Mouse (Mus musculus) G1E (cell line): Measurements from ENCODE around the gene Cct8. TPM values are rescaled to one million over a fixed set of nuclear protein-coding genes. Genes with fewer than 3 reads are reported as not detected.

ENCODE experiments used
- ATAC-seq: 2 replicates; pipeline ENCODE4 v1.8.0; 2016; ENCODE audit warnings: mild to moderate bottlenecking; ENCODE audit not compliant: insufficient number of reproducible peaks, poor library complexity, low FRiP score, severe bottlenecking; ENCODE audit errors: extremely low read depth
- DNase-seq: peaks from one replicate; pipeline ENCODE4 v3.0.0; 2012; ENCODE audit warnings: low spot score
- H3K27me3 ChIP-seq: 2 replicates; pipeline ENCODE4 v1.6.1; 2012; ENCODE audit warnings: mild to moderate bottlenecking, low read length, inconsistent platforms; ENCODE audit not compliant: insufficient read depth
- H3K36me3 ChIP-seq: replicated peaks from 2 replicates; pipeline ENCODE3; 2012; ENCODE audit warnings: mild to moderate bottlenecking, inconsistent platforms
- H3K4me1 ChIP-seq: 2 replicates; pipeline ENCODE4 v1.6.1; 2012; ENCODE audit warnings: low read depth, low read length, inconsistent platforms, mixed read lengths; ENCODE audit not compliant: insufficient read depth
- H3K4me3 ChIP-seq: 2 replicates; pipeline ENCODE4 v1.5.1; 2012; ENCODE audit warnings: low read depth, mild to moderate bottlenecking, inconsistent platforms, low read length, moderate library complexity, mixed read lengths
- H3K9me3 ChIP-seq: replicated peaks from 2 replicates; pipeline ENCODE4 v1.6.1; 2012; ENCODE audit warnings: inconsistent platforms
- CTCF ChIP-seq: IDR thresholded peaks from 2 replicates; pipeline ENCODE4 v1.5.1; 2012; ENCODE audit warnings: low read depth, low read length, inconsistent platforms, mixed read lengths
- GATA1 ChIP-seq: IDR thresholded peaks from 2 replicates; pipeline ENCODE4 v1.6.1; 2012; ENCODE audit warnings: borderline replicate concordance, low read length, inconsistent platforms, mixed read lengths
- GATA2 ChIP-seq: IDR thresholded peaks from 2 replicates; pipeline ENCODE4 v1.6.1; 2012; ENCODE audit warnings: low read depth, low read length, inconsistent platforms, borderline replicate concordance
- POLR2AphosphoS5 ChIP-seq: IDR thresholded peaks from 2 replicates; pipeline ENCODE4 v1.6.1; 2012; ENCODE audit warnings: low read depth, low read length, inconsistent platforms; ENCODE audit not compliant: insufficient replicate concordance
- TAL1 ChIP-seq: conservative IDR thresholded peaks from 2 replicates; pipeline ENCODE4 v1.6.1; 2012; ENCODE audit warnings: low read depth, low read length, inconsistent platforms, mixed read lengths
- polyA plus RNA-seq: library from polyadenylated mRNA; stranded (reverse); fragments of >175 nt; gene quantifications from 2 replicates; pipeline ENCODE4 v1.2.3, GENCODE M21; 2012
- total RNA-seq, 2 experiments: library from RNA; stranded (forward) in 1 of 2; stranded (reverse) in 1 of 2; fragments of 200-1000 nt in 1 of 2; fragments of >200 nt in 1 of 2; fragmentation: Nextera tagmentation in 1 of 2; gene quantifications; 2 replicates each; pipeline ENCODE4 v1.2.3; 2014 to 2017

Gene Cct8
- total and polyA plus RNA-seq, 3 experiments, result 127 to 806 (median 275) TPM

GRCm38 (mm10) chr16:87454419-87455179, 41.1 kb downstream of the Cct8 start, which contains the start of gene Usp16:
Usp16 (plus strand) TSS chr16:87454703.
- DNase-seq (peak; percentile 98), ATAC-seq (peak; percentile 94)
- Histone ChIP-seq H3K4me1 (peaks cover 36% of the 10 kb centered on the region), H3K27me3 (no peaks in the 10 kb centered on the region; the same call in 1 of the 2 replicates), H3K9me3 (no peaks in the 10 kb centered on the region), H3K4me3 (peak within 1 kb of the TSS; percentile 96), H3K36me3 (peaks cover 21% of the 10 kb centered on the region)
- TF ChIP-seq POLR2AphosphoS5, result no peak

GRCm38 (mm10) chr16:87453226-87453625, 42.4 kb downstream of the Cct8 start:
- Histone ChIP-seq H3K4me1 (peaks cover 36% of the 10 kb centered on the region), H3K27me3 (no peaks in the 10 kb centered on the region; the same call in 1 of the 2 replicates), H3K4me3 (no peak overlapping the region), H3K9me3 (no peaks in the 10 kb centered on the region), H3K36me3 (peaks cover 8% of the 10 kb centered on the region)
- ATAC-seq, result no peak
- TF ChIP-seq TAL1, result no peak
- no peak for TF ChIP-seq GATA2
- TF ChIP-seq CTCF, result no peak
- no peak for TF ChIP-seq POLR2AphosphoS5
- no peak for TF ChIP-seq GATA1
- no peak for DNase-seq

- Histone ChIP-seq H3K4me1 (peaks cover 11% of the 10 kb centered on the region), H3K27me3 (peaks cover 3% of the 10 kb centered on the region; the same call in 1 of the 2 replicates), H3K4me3 (no peak overlapping the region), H3K9me3 (no peaks in the 10 kb centered on the region), H3K36me3 (peaks cover 5% of the 10 kb centered on the region)
- ATAC-seq (no peak), DNase-seq (no peak)
- TF ChIP-seq GATA2, result no peak
- no peak for TF ChIP-seq POLR2AphosphoS5
- no peak for TF ChIP-seq TAL1
- no peak for TF ChIP-seq GATA1
- no peak for TF ChIP-seq CTCF
Measured at GRCm38 (mm10) chr16:87445528-87445927, 50.1 kb downstream of the Cct8 start.

GRCm38 (mm10) chr16:87445110-87445509, 50.6 kb downstream of the Cct8 start:
- no peak for DNase-seq
- no peak for TF ChIP-seq GATA1
- no peak for TF ChIP-seq GATA2
- no peak for TF ChIP-seq TAL1
- no peak for TF ChIP-seq POLR2AphosphoS5
- no peak for TF ChIP-seq CTCF
- peaks cover 5% of the 10 kb centered on the region for H3K36me3 ChIP-seq
- H3K4me3 ChIP-seq, result no peak overlapping the region
- no peak for ATAC-seq
- peaks cover 11% of the 10 kb centered on the region for H3K4me1 ChIP-seq
- H3K27me3 ChIP-seq, result peaks cover 3% of the 10 kb centered on the region; the same call in 1 of the 2 replicates
- no peaks in the 10 kb centered on the region for H3K9me3 ChIP-seq

- DNase-seq (no peak), ATAC-seq (no peak)
- H3K4me3 ChIP-seq, result no peak overlapping the region
- H3K36me3 ChIP-seq, result peaks cover 5% of the 10 kb centered on the region
- no peaks in the 10 kb centered on the region for H3K9me3 ChIP-seq
- TF ChIP-seq POLR2AphosphoS5, result no peak
- no peak for TF ChIP-seq GATA1
- TF ChIP-seq TAL1, result no peak
- TF ChIP-seq GATA2, result no peak
- TF ChIP-seq CTCF, result no peak
- H3K4me1 ChIP-seq, result peaks cover 18% of the 10 kb centered on the region
- H3K27me3 ChIP-seq, result peaks cover 3% of the 10 kb centered on the region; the same call in 1 of the 2 replicates
Measured at GRCm38 (mm10) chr16:87444071-87444470, 51.6 kb downstream of the Cct8 start.

- Histone ChIP-seq H3K4me1 (peaks cover 24% of the 10 kb centered on the region), H3K36me3 (peaks cover 7% of the 10 kb centered on the region), H3K9me3 (no peaks in the 10 kb centered on the region), H3K4me3 (no peak overlapping the region), H3K27me3 (peaks cover 3% of the 10 kb centered on the region; the same call in 1 of the 2 replicates)
- no peak for DNase-seq
- ATAC-seq, result no peak
- TF ChIP-seq GATA2 (no peak), POLR2AphosphoS5 (no peak), CTCF (no peak), TAL1 (no peak), GATA1 (no peak)
Measured at GRCm38 (mm10) chr16:87443245-87443644, 52.4 kb downstream of the Cct8 start.

- ATAC-seq, result no peak
- peaks cover 3% of the 10 kb centered on the region; the same call in 1 of the 2 replicates for H3K27me3 ChIP-seq
- H3K36me3 ChIP-seq, result peaks cover 8% of the 10 kb centered on the region
- peaks cover 24% of the 10 kb centered on the region for H3K4me1 ChIP-seq
- no peak for DNase-seq
- no peaks in the 10 kb centered on the region for H3K9me3 ChIP-seq
- TF ChIP-seq TAL1 (no peak), GATA1 (no peak), CTCF (no peak), POLR2AphosphoS5 (no peak), GATA2 (no peak)
- H3K4me3 ChIP-seq, result no peak overlapping the region
Measured at GRCm38 (mm10) chr16:87442291-87442690, 53.4 kb downstream of the Cct8 start.
